Mouse (Mus musculus) olfactory bulb, adult 2 months (tissue): Measurements from ENCODE around the gene Tbc1d10c. TPM values are rescaled to one million over a fixed set of nuclear protein-coding genes. Genes with fewer than 3 reads are reported as not detected.

ENCODE experiments used
- H3K27ac ChIP-seq: fragments of 200-500 bp; 2 replicates; pipeline ENCODE4 v1.5.1; 2012; ENCODE audit warnings: low read depth, low read length; ENCODE audit not compliant: insufficient read depth
- H3K4me1 ChIP-seq: fragments of 200-500 bp; 2 replicates; pipeline ENCODE4 v1.6.1; 2012; ENCODE audit warnings: low read length; ENCODE audit not compliant: control insufficient read depth, insufficient read depth
- H3K4me3 ChIP-seq: fragments of 200-500 bp; 2 replicates; pipeline ENCODE4 v1.5.1; 2012; ENCODE audit warnings: mild to moderate bottlenecking, low read depth, low read length, moderate library complexity; ENCODE audit not compliant: insufficient read depth
- CTCF ChIP-seq: fragments of 200-500 bp; IDR thresholded peaks from 2 replicates; pipeline ENCODE4 v1.5.1; 2012; ENCODE audit warnings: low read depth, mild to moderate bottlenecking, low read length, moderate library complexity; ENCODE audit not compliant: insufficient read depth
- POLR2A ChIP-seq: fragments of 200-500 bp; IDR thresholded peaks from 2 replicates; pipeline ENCODE4 v1.6.1; 2012; ENCODE audit warnings: mild to moderate bottlenecking, low read depth, low read length, moderate library complexity; ENCODE audit not compliant: insufficient read depth
- WGBS: fragments of 180-500 bp; shearing (Covaris S2); methylation state at CpG from one replicate; pipeline ENCODE4 v1.1.7; 2018; 5-methylcytosine and 5-hydroxymethylcytosine counted together
- polyA plus RNA-seq: library from polyadenylated mRNA; stranded (reverse); fragments of >200 nt; gene quantifications from 2 replicates; pipeline ENCODE4 v1.2.4, GENCODE M21; 2012; ENCODE audit warnings: low replicate concordance; ENCODE audit not compliant: missing spikeins, insufficient read depth, insufficient read length

The Tbc1d10c gene
- polyA plus RNA-seq, 1 experiment, result 247 TPM

DNA sequence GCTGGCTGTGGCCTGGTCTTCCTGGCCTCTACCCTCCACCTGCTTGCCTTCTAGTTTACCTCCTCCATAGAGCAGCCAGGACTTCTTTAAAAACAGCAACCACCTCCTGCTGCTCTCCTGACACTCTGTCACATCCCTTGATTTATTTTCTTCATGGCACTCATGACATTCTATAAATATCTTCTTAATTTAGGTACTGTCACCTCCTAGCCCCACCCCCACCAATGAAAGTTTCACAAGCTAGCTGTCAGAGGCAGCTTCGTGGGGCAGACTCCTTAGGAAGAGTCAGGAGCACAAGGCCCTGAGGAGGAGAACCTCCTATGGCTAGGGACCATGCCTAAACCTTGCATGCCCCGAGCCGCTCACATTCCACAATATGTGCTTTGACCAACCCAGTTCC is 3.8 kb downstream of the Tbc1d10c start:
- no peak overlapping the region for H3K4me3 ChIP-seq
- H3K27ac ChIP-seq, result no peak overlapping the region
- H3K4me1 ChIP-seq, result peaks cover 8% of the 10 kb centered on the region
- TF ChIP-seq POLR2A (no peak), CTCF (no peak)
- WGBS, result 78% methylated on average over 3 of the region's 3 CpGs

DNA sequence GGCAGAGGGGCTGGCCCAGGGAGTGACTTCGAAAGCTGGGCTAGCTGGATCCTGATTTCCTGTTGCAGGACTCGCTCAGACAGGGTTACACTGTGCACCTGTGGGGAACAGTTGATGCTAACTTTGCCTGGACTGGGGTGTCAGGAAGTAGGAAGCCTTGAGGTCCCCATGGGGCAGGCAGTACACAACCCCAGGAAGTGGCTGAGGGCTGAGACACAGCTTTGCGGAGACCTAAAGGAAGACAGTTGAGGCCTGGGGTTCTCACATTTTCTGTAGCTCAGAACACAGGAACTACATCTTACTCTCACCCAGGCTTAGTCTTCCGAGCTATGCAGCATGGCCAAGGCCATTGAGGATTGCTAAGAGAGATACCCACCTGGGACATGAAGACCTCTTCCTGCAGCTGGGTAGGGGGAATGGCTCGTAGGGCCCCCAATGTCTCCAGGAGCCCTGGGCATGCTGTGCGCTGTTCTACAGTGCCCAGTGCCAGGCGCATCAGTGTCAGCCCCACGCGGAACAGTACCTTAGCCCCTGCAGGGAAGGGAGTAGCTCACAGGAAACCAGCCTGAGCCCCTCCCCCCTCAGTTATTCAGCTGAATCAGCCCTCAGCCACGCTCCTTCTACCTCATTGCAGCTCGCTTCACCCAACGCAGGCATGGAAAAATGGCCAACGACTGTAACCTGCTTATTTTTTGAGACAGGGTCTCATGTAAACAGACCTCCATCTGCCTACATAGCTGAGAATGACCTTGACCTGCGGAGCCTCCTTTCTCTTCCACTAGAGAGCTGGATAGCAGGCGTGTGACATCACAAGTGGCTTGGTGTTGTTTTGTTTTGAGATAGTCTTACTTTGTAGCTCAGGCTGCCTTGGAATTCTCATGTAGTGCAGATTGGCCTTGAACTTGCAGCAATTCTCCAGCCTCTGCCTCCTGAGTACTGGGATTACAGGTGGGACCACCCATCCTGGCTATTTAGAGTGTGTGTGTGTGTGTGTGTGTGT is 5.8 kb downstream of the Tbc1d10c start:
- Histone ChIP-seq H3K27ac (no peak overlapping the region), H3K4me1 (peaks cover 13% of the 10 kb centered on the region), H3K4me3 (no peak overlapping the region)
- WGBS, result 63% methylated on average over 15 of the region's 15 CpGs
- no peak for TF ChIP-seq POLR2A
- no peak for TF ChIP-seq CTCF

DNA sequence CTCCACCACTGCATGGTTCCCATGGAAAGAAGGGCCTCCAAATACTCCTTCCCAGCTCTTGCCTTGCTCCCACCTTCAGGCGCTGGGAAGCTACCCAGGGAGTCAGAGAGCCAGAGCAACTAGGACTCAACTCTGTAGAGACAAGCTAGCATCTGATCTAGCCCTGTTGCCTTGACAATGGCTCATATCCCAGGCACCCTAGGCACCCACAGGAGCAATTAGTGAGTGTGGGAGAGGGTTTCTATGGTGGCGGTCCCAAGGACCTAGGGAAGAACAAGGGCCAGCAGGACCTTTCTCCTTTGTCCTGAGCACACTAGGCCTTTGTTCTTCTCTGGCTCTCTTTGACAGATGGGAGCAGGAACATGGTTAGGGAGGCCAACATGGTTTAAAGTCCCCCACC is 7.4 kb downstream of the Tbc1d10c start:
- Histone ChIP-seq H3K27ac (no peak overlapping the region), H3K4me3 (no peak overlapping the region), H3K4me1 (peaks cover 13% of the 10 kb centered on the region)
- TF ChIP-seq CTCF (no peak), POLR2A (no peak)
- 51% methylated on average over 2 of the region's 2 CpGs for WGBS

DNA sequence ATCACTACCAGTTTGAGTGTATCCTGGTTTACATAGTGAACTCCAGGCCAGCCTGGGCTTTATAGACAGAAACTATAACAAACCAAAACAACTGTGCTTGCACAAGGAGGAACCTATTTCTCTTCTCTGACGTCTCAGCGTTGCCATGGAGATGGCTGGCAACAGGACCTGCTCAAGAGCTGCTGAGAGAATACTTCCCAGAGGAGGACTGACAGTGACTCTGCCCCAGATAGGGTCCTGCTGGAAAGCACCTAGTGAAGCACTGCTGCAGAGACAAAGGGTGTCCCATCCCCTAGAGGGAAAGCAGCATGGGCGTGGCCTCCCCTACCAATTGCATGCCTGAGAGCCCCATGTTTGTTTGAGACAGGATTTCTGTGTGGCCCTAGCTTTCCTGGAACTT is 9.2 kb downstream of the Tbc1d10c start:
- H3K4me3 ChIP-seq, result no peak overlapping the region
- H3K27ac ChIP-seq, result no peak overlapping the region
- TF ChIP-seq CTCF (no peak), POLR2A (no peak)
- H3K4me1 ChIP-seq, result peaks cover 10% of the 10 kb centered on the region
- WGBS, result 36% methylated on average over 3 of the region's 3 CpGs

DNA sequence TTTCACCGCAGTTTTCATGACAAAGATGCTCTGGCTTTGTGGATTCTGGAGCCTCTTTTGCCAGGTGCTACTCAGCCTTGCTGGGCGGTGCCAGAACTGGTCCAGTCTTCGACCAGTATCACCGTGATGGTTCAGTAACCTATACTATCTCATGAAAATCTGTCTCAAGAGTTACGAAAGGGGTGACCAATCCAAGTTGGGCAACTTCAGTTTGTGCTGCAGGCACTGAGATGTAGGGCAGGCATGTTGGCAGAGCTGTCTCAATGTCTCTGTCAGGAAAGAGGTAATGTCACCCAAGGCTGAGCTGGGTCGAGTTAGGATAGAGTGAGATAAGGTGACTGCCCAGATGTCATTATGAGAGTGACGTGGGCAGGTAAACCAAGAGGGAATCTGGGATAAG is 10.7 kb downstream of the Tbc1d10c start:
- TF ChIP-seq CTCF (no peak), POLR2A (no peak)
- Histone ChIP-seq H3K4me3 (no peak overlapping the region), H3K27ac (no peak overlapping the region), H3K4me1 (peaks cover 12% of the 10 kb centered on the region)
- 92% methylated on average over 7 of the region's 7 CpGs for WGBS

GRCm38 (mm10) chr19:4175368-4175947 is 15.6 kb downstream of the Tbc1d10c start, which contains the start of gene Carns1:
Carns1 (minus strand) TSS chr19:4175479.
- Histone ChIP-seq H3K4me1 (peaks cover 7% of the 10 kb centered on the region), H3K27ac (no peak within 1 kb of the TSS), H3K4me3 (no peak within 1 kb of the TSS)
- TF ChIP-seq POLR2A (no peak), CTCF (no peak)
- 14% methylated on average over 11 of the region's 11 CpGs for WGBS

DNA sequence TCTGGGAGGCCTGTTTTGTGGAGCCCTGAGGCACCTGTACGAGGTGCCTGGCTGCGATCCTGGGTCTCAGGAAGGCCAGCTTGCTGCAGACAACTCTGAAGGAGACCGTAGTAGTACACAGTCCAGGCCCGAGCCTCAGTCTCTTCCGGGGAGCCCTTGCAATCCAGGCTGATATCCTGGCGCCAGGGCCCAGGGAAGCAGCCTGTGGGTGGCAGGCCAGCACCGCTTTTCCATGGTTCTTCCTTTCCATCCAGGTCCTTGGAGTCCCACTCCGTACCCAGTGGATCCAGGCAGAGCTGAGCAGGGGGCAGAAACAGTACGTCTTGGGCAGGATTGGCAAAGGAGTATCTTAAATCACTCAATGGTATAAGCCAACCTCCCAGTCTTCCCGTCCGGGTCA is 18.2 kb downstream of the Tbc1d10c start:
- 71% methylated on average over 11 of the region's 11 CpGs for WGBS
- no peak overlapping the region for H3K27ac ChIP-seq
- peaks cover 15% of the 10 kb centered on the region for H3K4me1 ChIP-seq
- TF ChIP-seq CTCF (no peak), POLR2A (no peak)
- no peak overlapping the region for H3K4me3 ChIP-seq

GRCm38 (mm10) chr19:4171393-4172290 is 19.4 kb downstream of the Tbc1d10c start:
- H3K4me1 ChIP-seq, result peaks cover 15% of the 10 kb centered on the region
- no peak overlapping the region for H3K27ac ChIP-seq
- TF ChIP-seq CTCF (no peak), POLR2A (no peak)
- no peak overlapping the region for H3K4me3 ChIP-seq
- WGBS, result 69% methylated on average over 13 of the region's 13 CpGs
